Mouse (Mus musculus) spleen, adult 2 months (tissue): ENCODE measurements around the gene 4930564D02Rik.

Experiments
- CTCF ChIP-seq: fragments of 200-500 bp; IDR thresholded peaks from 2 replicates; pipeline ENCODE4 v1.5.1; 2011; ENCODE audit warnings: mild to moderate bottlenecking, inconsistent platforms; ENCODE audit not compliant: insufficient read depth, insufficient read length, insufficient replicate concordance; ENCODE audit errors: extremely low read depth
- POLR2A ChIP-seq: fragments of 200-500 bp; IDR thresholded peaks from 2 replicates; pipeline ENCODE4 v1.6.1; 2011; ENCODE audit warnings: low read depth, low read length, inconsistent platforms

DNA sequence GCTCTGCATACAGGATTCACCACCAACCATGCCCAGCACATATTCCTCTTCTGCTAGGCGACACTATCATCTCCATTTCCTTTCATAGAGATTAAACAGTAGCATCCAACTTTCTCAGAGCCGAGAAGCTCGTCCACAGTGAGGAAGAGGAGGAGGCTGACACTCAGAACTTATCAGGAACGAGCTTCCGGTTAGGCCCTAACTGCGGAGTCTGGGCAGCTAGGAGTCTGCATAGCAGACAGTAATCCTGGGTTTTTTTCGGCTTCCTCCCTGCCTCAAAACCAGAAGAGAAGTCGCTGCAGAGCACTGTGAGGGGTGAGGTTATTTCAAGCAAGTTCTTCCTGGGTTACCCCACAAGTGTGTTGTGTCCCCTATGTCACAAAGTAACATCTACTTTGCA lies 49.3 kb upstream of the 4930564D02Rik start:
- TF ChIP-seq CTCF (no peak), POLR2A (no peak)
